ENCODE assay signal across 9 mouse cellular contexts in genomic region chr17:14640351-14641115, GRCm38 (mm10). TPM values are rescaled to one million over a fixed set of nuclear protein-coding genes. Genes with fewer than 3 reads are reported as not detected.
DNase-seq lines count a peak whose midpoint lies in the region; ATAC-seq and TF ChIP-seq lines count a peak whose summit lies in the region.
"Had no signal": no experiment of that assay in that cellular context is flagged by ENCODE, and none has a peak within 500 bp of the region (broad histone marks: within the 10 kb centered on the region; RNA-seq: fewer than 3 reads in every experiment).

No protein-coding gene starts in this region.

- peak; percentile 28 for DNase-seq in liver, adult 2 months (ENCODE audit: extremely low read depth, low read depth, low spot score)
- DNase-seq in liver, embryonic 11.5 days (ENCODE audit: low spot score) = no peak
- peak; percentile 6 for DNase-seq in large intestine, adult 2 months (ENCODE audit: low read depth, low spot score)
- no peak for DNase-seq in frontal cortex, postnatal 10 days (ENCODE audit: low spot score in 2 of 2)
- no peak for DNase-seq in right cerebral cortex, postnatal 10 days (ENCODE audit: low spot score in 2 of 2)
- DNase-seq: cerebellum, adult 2 months had no signal

- no peak for TF ChIP-seq CTCF in liver, adult 2 months (IDR thresholded peaks at IDR 0.05; ENCODE audit: low read depth, low read length)

- H3K4me1 ChIP-seq in liver, adult 2 months (ENCODE audit: control insufficient read depth, insufficient read depth, low read length) = no peaks in the 10 kb centered on the region
- H3K4me1 ChIP-seq in liver, embryonic 11.5 days (replicated peaks; ENCODE audit: control insufficient read depth, insufficient read depth, low read length) = no peaks in the 10 kb centered on the region
- no peaks in the 10 kb centered on the region for H3K4me1 ChIP-seq in heart, embryonic 15.5 days (replicated peaks)
- H3K4me1 ChIP-seq in stomach, embryonic 16.5 days (ENCODE audit: control insufficient read depth, insufficient read depth, low read length) = peaks cover 13% of the 10 kb centered on the region; the same call in 1 of the 2 replicates

- no peaks in the 10 kb centered on the region for H3K79me2 ChIP-seq in liver, adult 2 months (ENCODE audit: control insufficient read depth, insufficient read depth, low read length)

- no peak overlapping the region for H3K4me3 ChIP-seq in liver, adult 2 months (ENCODE audit: insufficient read depth, low read depth, low read length)
- H3K4me3 ChIP-seq in liver, embryonic 11.5 days (ENCODE audit: low read depth, low read length) = no peak overlapping the region
- H3K4me3 ChIP-seq in heart, embryonic 15.5 days = no peak overlapping the region
- no peak overlapping the region for H3K4me3 ChIP-seq in stomach, embryonic 16.5 days (replicated peaks; ENCODE audit: low read length)

- no peak for TF ChIP-seq POLR2A in liver, adult 2 months (IDR thresholded peaks at IDR 0.05; ENCODE audit: extremely low read depth, insufficient read depth, low read length)

- no peak overlapping the region for H3K27ac ChIP-seq in liver, adult 2 months (replicated peaks; ENCODE audit: insufficient read depth, low read depth, low read length)
- no peak overlapping the region for H3K27ac ChIP-seq in liver, embryonic 11.5 days (ENCODE audit: low read depth, low read length)
- peak overlapping the region; percentile 79 for H3K27ac ChIP-seq in heart, embryonic 15.5 days
- peak overlapping the region; percentile 96 for H3K27ac ChIP-seq in stomach, embryonic 16.5 days (ENCODE audit: low read length)

- no peak overlapping the region for H3K4me2 ChIP-seq in liver, embryonic 11.5 days
- H3K4me2 ChIP-seq in heart, embryonic 15.5 days = no peak overlapping the region
- H3K4me2 ChIP-seq in stomach, embryonic 16.5 days (ENCODE audit: low read depth, low read length) = no peak overlapping the region

- H3K9ac ChIP-seq in liver, adult 2 months (ENCODE audit: low read depth, low read length) = no peak overlapping the region
- H3K9ac ChIP-seq in liver, embryonic 11.5 days (ENCODE audit: low read depth, low read length) = no peak overlapping the region
- H3K9ac ChIP-seq in heart, embryonic 15.5 days = no peak overlapping the region
- H3K9ac ChIP-seq in stomach, embryonic 16.5 days (ENCODE audit: low read length) = peak overlapping the region; percentile 55; the same call in 1 of the 2 replicates

- no peaks in the 10 kb centered on the region for H3K36me3 ChIP-seq in liver, adult 2 months (ENCODE audit: control insufficient read depth, insufficient read depth, low read length)
- H3K36me3 ChIP-seq in liver, embryonic 11.5 days (ENCODE audit: control insufficient read depth, insufficient read depth, low read length) = no peaks in the 10 kb centered on the region
- no peaks in the 10 kb centered on the region for H3K36me3 ChIP-seq in heart, embryonic 15.5 days
- H3K36me3 ChIP-seq in stomach, embryonic 16.5 days (ENCODE audit: control insufficient read depth, insufficient read depth, low read length) = no peaks in the 10 kb centered on the region

- no peak for ATAC-seq in liver, embryonic 11.5 days (replicated peaks; ENCODE audit: low FRiP score)
- ATAC-seq in heart, embryonic 15.5 days (replicated peaks; ENCODE audit: insufficient number of reproducible peaks, insufficient read depth, low FRiP score, low read depth) = peak; percentile 76
- ATAC-seq in stomach, embryonic 16.5 days (ENCODE audit: insufficient read depth, low FRiP score) = peak; percentile 87
- ATAC-seq in cerebellum, adult (ENCODE audit: insufficient number of reproducible peaks, low FRiP score, low TSS enrichment) = no peak

- no peaks in the 10 kb centered on the region for H3K9me3 ChIP-seq in liver, embryonic 11.5 days (ENCODE audit: control insufficient read depth, low read length)
- no peaks in the 10 kb centered on the region for H3K9me3 ChIP-seq in heart, embryonic 15.5 days (replicated peaks)
- no peaks in the 10 kb centered on the region for H3K9me3 ChIP-seq in stomach, embryonic 16.5 days (replicated peaks; ENCODE audit: control insufficient read depth, low read length)

- no peaks in the 10 kb centered on the region for H3K27me3 ChIP-seq in liver, adult 2 months (ENCODE audit: control insufficient read depth, insufficient read depth, low read length)
- no peaks in the 10 kb centered on the region for H3K27me3 ChIP-seq in liver, embryonic 11.5 days (replicated peaks; ENCODE audit: control insufficient read depth, insufficient read depth, low read length)
- H3K27me3 ChIP-seq in heart, embryonic 15.5 days = no peaks in the 10 kb centered on the region
- H3K27me3 ChIP-seq in stomach, embryonic 16.5 days (ENCODE audit: control insufficient read depth, insufficient read depth, low read length) = no peaks in the 10 kb centered on the region

- 80% methylated on average over 15 of the region's 15 CpGs for WGBS in liver, adult 2 months
- 82% methylated on average over 15 of the region's 15 CpGs for WGBS in liver, embryonic 11.5 days
- WGBS in heart, embryonic 15.5 days = 62% methylated on average over 15 of the region's 15 CpGs
- 48% methylated on average over 15 of the region's 15 CpGs for WGBS in large intestine, adult 2 months
- WGBS in stomach, embryonic 16.5 days = 49% methylated on average over 15 of the region's 15 CpGs

RNA-seq across cellular contexts. Expression of gene Thbs2, which starts 53.5 kb away (rescaled TPM):
- total RNA-seq in liver, adult 2 months (2014; rRNA removed) = 2.1 and 2.8 TPM in 2 replicates
- polyA plus RNA-seq in liver, adult 2 months (2012; rRNA removed) = 0.92 and 1.1 TPM in 2 replicates
- 0.78 and 1.0 TPM in 2 replicates for polyA plus RNA-seq in liver, embryonic 11.5 days (2014; fragmentation: Nextera tagmentation; extraction: Ambion mirVana)
- 32.7 and 45.9 TPM in 2 replicates for polyA plus RNA-seq in heart, embryonic 15.5 days (2015; fragmentation: Nextera tagmentation; extraction: Ambion mirVana)
- polyA plus RNA-seq in large intestine, adult 2 months (2012; rRNA removed) = 5.5 and 8.9 TPM in 2 replicates
- 54.9 and 59.8 TPM in 2 replicates for polyA plus RNA-seq in stomach, embryonic 16.5 days (2015; fragmentation: Nextera tagmentation; extraction: Ambion mirVana)

Comparison
In these comparisons a context has a peak if more than half of its experiments do, and no peak if none do; other contexts are left out.
1. DNase-seq: peak in liver, adult 2 months (single experiment) and large intestine, adult 2 months (single experiment); none in liver, embryonic 11.5 days (single experiment), frontal cortex, postnatal 10 days (0 of 2) and right cerebral cortex, postnatal 10 days (0 of 2).
2. H3K27ac ChIP-seq: peak in heart, embryonic 15.5 days (single experiment) and stomach, embryonic 16.5 days (single experiment); none in liver, adult 2 months (single experiment) and liver, embryonic 11.5 days (single experiment).
3. ATAC-seq: peak in heart, embryonic 15.5 days (single experiment) and stomach, embryonic 16.5 days (single experiment); none in liver, embryonic 11.5 days (single experiment) and cerebellum, adult (single experiment).